Mouse (Mus musculus) hindbrain, postnatal 0 days (tissue): ENCODE data around the gene Abcc12. TPM values are rescaled to one million over a fixed set of nuclear protein-coding genes. Genes with fewer than 3 reads are reported as not detected.

Experiments used
- ATAC-seq: fragments of 200-750 bp; cut with Nextera tagmentation; 2 replicates; pipeline ENCODE4 v1.8.0; 2017; ENCODE audit warnings: mild to moderate bottlenecking, moderate TSS enrichment, moderate library complexity
- DNase-seq: peaks from one replicate; pipeline ENCODE4 v3.0.0-alpha.2; 2015; ENCODE audit warnings: low spot score
- H3K27ac ChIP-seq: fragments of 300-500 bp; sonication (generic); 2 replicates; pipeline ENCODE4 v1.5.1; 2014; ENCODE audit warnings: mild to moderate bottlenecking
- H3K27me3 ChIP-seq: fragments of 300-500 bp; sonication (generic); 2 replicates; pipeline ENCODE4 v1.6.1; 2014; ENCODE audit warnings: low read length, mixed read lengths; ENCODE audit not compliant: insufficient read depth
- H3K36me3 ChIP-seq: fragments of 300-500 bp; sonication (generic); 2 replicates; pipeline ENCODE4 v1.6.1; 2014; ENCODE audit warnings: low read length, mixed read lengths; ENCODE audit not compliant: insufficient read depth
- H3K4me1 ChIP-seq: fragments of 300-500 bp; sonication (generic); 2 replicates; pipeline ENCODE4 v1.6.1; 2014; ENCODE audit warnings: antibody characterized with exemption, low read length, mixed read lengths; ENCODE audit not compliant: insufficient read depth
- H3K4me2 ChIP-seq: fragments of 300-500 bp; sonication (generic); 2 replicates; pipeline ENCODE4 v1.6.1; 2014; ENCODE audit warnings: low read depth, mild to moderate bottlenecking, low read length, moderate library complexity, mixed read lengths
- H3K4me3 ChIP-seq: fragments of 300-500 bp; sonication (generic); 2 replicates; pipeline ENCODE4 v1.5.1; 2014; ENCODE audit warnings: low read length
- H3K9ac ChIP-seq: fragments of 300-500 bp; sonication (generic); replicated peaks from 2 replicates; pipeline ENCODE4 v1.6.1; 2014; ENCODE audit warnings: mild to moderate bottlenecking, low read length, moderate library complexity, mixed read lengths
- H3K9me3 ChIP-seq: fragments of 300-500 bp; sonication (generic); 2 replicates; pipeline ENCODE4 v1.6.1; 2016; ENCODE audit warnings: low read length, mixed read lengths
- CTCF ChIP-seq: IDR thresholded peaks from 2 replicates; pipeline ENCODE4 v1.5.1; 2016; ENCODE audit warnings: antibody characterized with exemption, control low read depth, low read depth
- WGBS: fragments of 180-500 bp; shearing (Covaris S2); extraction: QIAGEN DNeasy Blood & Tissue Kit; methylation state at CpG from one replicate; pipeline ENCODE4 v1.1.7; 2014; 5-methylcytosine and 5-hydroxymethylcytosine counted together
- polyA plus RNA-seq: library from polyadenylated mRNA; unstranded; fragments of >200 nt; fragmentation: Nextera tagmentation; extraction: Ambion mirVana; gene quantifications from 2 replicates; pipeline ENCODE4 v1.2.1, GENCODE M21; 2015
- total RNA-seq: library from RNA; depleted of rRNA; stranded (reverse); fragments of >200 nt; gene quantifications from 2 replicates; pipeline ENCODE4 v1.2.3, GENCODE M21; 2014

Abcc12 gene
- total and polyA plus RNA-seq, 2 experiments from 2014 or later, result 0.19 to 0.26 TPM

- ATAC-seq, result no peak
- H3K27ac ChIP-seq, result no peak overlapping the region
- no peaks in the 10 kb centered on the region for H3K36me3 ChIP-seq
- H3K4me1 ChIP-seq, result no peaks in the 10 kb centered on the region
- H3K27me3 ChIP-seq, result no peaks in the 10 kb centered on the region
- 83% methylated on average over 1 of the region's 1 CpGs for WGBS
- H3K9ac ChIP-seq, result no peak overlapping the region
- no peak for DNase-seq
- no peaks in the 10 kb centered on the region for H3K9me3 ChIP-seq
- H3K4me2 ChIP-seq, result no peak overlapping the region
- TF ChIP-seq CTCF, result no peak
- H3K4me3 ChIP-seq, result no peak overlapping the region
These were observed 34.5 kb downstream of the Abcc12 start for GRCm38 (mm10) chr8:86546001-86546400.

GRCm38 (mm10) chr8:86540906-86541305 is 39.6 kb downstream of the Abcc12 start:
- H3K27me3 ChIP-seq, result no peaks in the 10 kb centered on the region
- TF ChIP-seq CTCF, result no peak
- ATAC-seq, result no peak
- DNase-seq, result no peak
- no peak overlapping the region for H3K9ac ChIP-seq
- H3K4me2 ChIP-seq, result no peak overlapping the region
- WGBS, result 92% methylated on average over 6 of the region's 6 CpGs
- H3K4me1 ChIP-seq, result 0 out of 2 replicates have a peak, but pooled peaks cover 5% of the 10 kb centered on the region
- no peaks in the 10 kb centered on the region for H3K36me3 ChIP-seq
- H3K9me3 ChIP-seq, result no peaks in the 10 kb centered on the region
- H3K4me3 ChIP-seq, result no peak overlapping the region
- no peak overlapping the region for H3K27ac ChIP-seq

DNA sequence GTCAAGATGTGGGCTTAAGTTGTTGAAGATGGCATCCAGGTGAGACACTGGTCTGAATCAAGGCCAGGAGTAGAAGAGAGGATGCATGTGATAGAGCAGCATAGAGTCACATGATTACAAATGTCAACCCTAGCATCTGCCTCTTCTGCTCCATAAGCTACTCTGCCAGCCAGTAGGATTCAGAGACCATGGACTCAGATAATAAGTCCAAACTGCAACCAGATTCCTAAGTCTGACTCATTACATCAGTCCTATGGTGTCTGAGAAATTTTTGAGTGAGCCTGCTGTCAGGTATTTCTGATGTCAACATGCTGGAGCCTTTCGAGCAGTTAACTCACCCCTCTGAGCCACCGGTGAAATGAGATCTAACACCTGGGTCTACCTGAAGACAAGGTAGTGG is 40.1 kb downstream of the Abcc12 start:
- Histone ChIP-seq H3K4me1 (0 out of 2 replicates have a peak, but pooled peaks cover 7% of the 10 kb centered on the region), H3K36me3 (no peaks in the 10 kb centered on the region), H3K27ac (no peak overlapping the region), H3K9me3 (no peaks in the 10 kb centered on the region), H3K4me3 (no peak overlapping the region), H3K4me2 (no peak overlapping the region), H3K9ac (no peak overlapping the region), H3K27me3 (no peaks in the 10 kb centered on the region)
- no peak for DNase-seq
- 99% methylated on average over 2 of the region's 2 CpGs for WGBS
- no peak for TF ChIP-seq CTCF
- ATAC-seq, result no peak

DNA sequence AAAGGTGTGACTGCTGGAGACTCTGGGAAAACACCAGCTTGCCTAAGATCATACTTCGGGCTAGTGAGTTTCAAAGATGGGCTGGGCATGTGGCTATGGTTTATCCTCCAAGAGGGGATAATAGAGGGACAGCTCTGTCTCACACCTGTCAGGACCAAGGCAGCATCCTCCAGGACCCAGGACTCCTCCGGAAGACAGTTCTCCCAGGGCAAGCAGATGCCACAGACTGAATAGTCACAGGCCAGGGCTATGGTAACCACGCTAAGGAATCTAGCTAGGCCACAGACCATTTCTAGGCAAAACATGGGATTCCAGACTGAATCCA is 43.9 kb downstream of the Abcc12 start:
- Histone ChIP-seq H3K9me3 (no peaks in the 10 kb centered on the region), H3K36me3 (no peaks in the 10 kb centered on the region), H3K4me1 (0 out of 2 replicates have a peak, but pooled peaks cover 7% of the 10 kb centered on the region), H3K9ac (no peak overlapping the region), H3K27me3 (no peaks in the 10 kb centered on the region), H3K4me3 (no peak overlapping the region), H3K27ac (no peak overlapping the region), H3K4me2 (no peak overlapping the region)
- WGBS, result 63% methylated on average over 3 of the region's 3 CpGs
- DNase-seq, result no peak
- no peak for TF ChIP-seq CTCF
- peak; percentile 55; the same call in 1 of the 2 replicates for ATAC-seq

DNA sequence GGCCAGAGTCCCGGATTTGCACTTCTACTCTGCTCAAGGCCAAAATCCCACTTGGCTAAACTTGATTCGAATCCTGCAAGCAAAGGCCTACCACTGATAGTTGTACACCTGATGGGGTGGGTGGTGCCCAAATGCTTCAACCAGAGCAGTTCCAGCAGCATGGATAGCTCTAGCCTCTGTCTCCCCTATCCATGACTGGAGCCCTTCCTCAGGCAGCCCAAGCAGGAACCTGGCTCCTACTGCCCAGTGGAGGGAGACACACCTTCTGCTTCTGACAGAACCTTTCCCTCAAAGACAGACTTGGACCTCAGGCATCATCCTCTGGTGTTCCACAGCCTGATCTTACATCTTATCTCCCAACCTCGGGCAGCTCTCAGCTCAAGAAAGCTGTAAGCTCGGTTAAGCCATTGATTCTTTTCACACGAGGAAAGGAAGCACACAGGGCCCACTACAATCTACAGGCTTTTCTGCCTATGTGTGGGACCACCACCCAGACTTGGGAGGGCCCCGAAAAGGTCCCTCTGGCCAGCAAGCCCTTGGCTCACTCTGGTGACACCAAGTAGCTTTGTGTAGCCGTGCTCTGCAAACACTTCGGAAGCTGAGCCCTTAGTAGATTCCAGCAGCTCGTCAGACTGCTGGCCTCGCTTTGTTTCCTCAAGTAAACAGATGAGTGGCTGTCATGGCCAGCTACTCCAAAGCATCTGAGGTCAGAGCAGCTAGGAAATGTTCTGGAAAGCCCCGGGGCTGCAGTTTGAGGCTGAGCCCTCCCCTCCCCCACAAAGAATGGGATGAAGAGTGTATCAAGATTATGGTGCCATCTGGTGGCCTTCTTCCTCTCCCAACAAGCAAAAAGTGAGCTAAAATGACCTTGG is 44.5 kb downstream of the Abcc12 start:
- DNase-seq (peak; percentile 95), ATAC-seq (peak; percentile 87)
- Histone ChIP-seq H3K36me3 (no peaks in the 10 kb centered on the region), H3K4me1 (0 out of 2 replicates have a peak, but pooled peaks cover 7% of the 10 kb centered on the region), H3K27me3 (no peaks in the 10 kb centered on the region), H3K4me3 (no peak overlapping the region), H3K27ac (peak overlapping the region; percentile 69; the same call in 1 of the 2 replicates), H3K9me3 (no peaks in the 10 kb centered on the region), H3K4me2 (peak overlapping the region; percentile 10; the same call in 1 of the 2 replicates), H3K9ac (0 out of 2 replicates have a peak overlapping the region, but pooled peaks have one; percentile 5)
- 46% methylated on average over 11 of the region's 11 CpGs for WGBS
- peak; percentile 86 for TF ChIP-seq CTCF

DNA sequence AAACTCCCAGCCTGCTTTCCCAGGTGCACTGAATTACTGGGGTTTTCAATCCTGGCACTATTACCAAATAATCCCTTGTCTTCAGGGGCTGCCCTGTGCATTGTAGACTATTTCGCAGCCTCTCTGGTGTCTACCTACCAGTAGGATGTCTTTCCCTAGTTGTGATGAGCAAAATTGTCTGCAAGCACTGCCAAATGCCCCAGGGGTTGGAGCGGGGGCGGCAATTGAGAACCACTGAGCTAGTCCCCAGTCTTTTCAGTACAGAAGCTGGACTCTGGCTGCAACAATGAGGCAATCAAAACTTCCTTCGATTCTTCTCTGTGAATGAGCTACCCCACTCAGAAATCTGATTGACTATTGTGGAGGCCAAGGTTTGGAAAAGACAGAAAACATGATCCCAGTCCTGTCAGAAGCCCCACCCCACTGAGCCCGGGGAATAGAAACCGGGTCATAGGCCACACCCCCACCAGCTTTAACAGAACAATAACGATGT is 45.4 kb downstream of the Abcc12 start:
- no peak for ATAC-seq

DNA sequence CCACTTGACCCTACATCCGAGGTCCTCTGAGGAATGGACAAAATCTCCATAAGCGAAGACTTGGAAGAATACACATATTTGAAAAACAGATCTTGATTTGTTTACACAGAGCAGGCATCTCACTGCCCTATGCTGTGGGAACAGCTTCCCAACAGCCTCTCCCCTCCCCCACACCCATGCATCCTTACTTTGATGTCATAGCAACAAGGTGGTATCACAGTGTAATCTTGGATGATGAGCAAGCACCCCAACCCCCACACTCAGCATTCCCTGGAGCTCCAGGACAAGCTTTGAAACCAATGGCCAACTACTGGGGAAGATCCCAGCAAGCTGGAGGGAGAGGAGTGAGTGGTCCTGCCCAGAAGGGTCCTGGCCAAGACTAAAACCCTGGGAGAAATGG is 50.8 kb downstream of the Abcc12 start:
- no peak overlapping the region for H3K4me2 ChIP-seq
- no peaks in the 10 kb centered on the region for H3K9me3 ChIP-seq
- no peak overlapping the region for H3K9ac ChIP-seq
- no peaks in the 10 kb centered on the region for H3K27me3 ChIP-seq
- 69% methylated on average over 2 of the region's 2 CpGs for whole genome bisulfite sequencing
- H3K4me3 ChIP-seq, result no peak overlapping the region
- H3K4me1 ChIP-seq, result no peaks in the 10 kb centered on the region
- no peaks in the 10 kb centered on the region for H3K36me3 ChIP-seq
- DNase-seq (no peak), ATAC-seq (no peak)
- TF ChIP-seq CTCF, result no peak
- H3K27ac ChIP-seq, result no peak overlapping the region

More for the DNA sequence above, 45.4 kb downstream of the Abcc12 start:
- H3K27me3 ChIP-seq, result no peaks in the 10 kb centered on the region
- H3K4me1 ChIP-seq, result 0 out of 2 replicates have a peak, but pooled peaks cover 7% of the 10 kb centered on the region
- no peaks in the 10 kb centered on the region for H3K36me3 ChIP-seq
- H3K4me2 ChIP-seq, result no peak overlapping the region
- no peak for DNase-seq
- no peak overlapping the region for H3K9ac ChIP-seq
- 44% methylated on average over 7 of the region's 7 CpGs for whole genome bisulfite sequencing
- TF ChIP-seq CTCF, result no peak
- H3K9me3 ChIP-seq, result no peaks in the 10 kb centered on the region
- H3K27ac ChIP-seq, result no peak overlapping the region
- H3K4me3 ChIP-seq, result no peak overlapping the region
